Mouse (Mus musculus) urinary bladder, adult 2 months (tissue): Measurements from ENCODE around the gene Gm49398. TPM values are rescaled to one million over a fixed set of nuclear protein-coding genes. Genes with fewer than 3 reads are reported as not detected.
A peak's percentile ranks its signal among the peaks of the same experiment; 100 is the strongest.

ENCODE experiments used
- DNase-seq: peaks from one replicate; pipeline ENCODE4 v3.0.0; 2022; ENCODE audit warnings: low spot score
- polyA plus RNA-seq: library from polyadenylated mRNA; depleted of rRNA; stranded (reverse); fragments of >200 nt; gene quantifications from 2 replicates; pipeline ENCODE4 v1.2.3, GENCODE M21; 2012; rRNA removed

Gene Gm49398
- polyA plus RNA-seq, result not detected in 2 replicates

GRCm38 (mm10) chr13:61288739-61289138 is at the start of gene Gm49398:
TSS of gene Gm49398 (minus strand) at chr13:61288839.
- no peak for DNase-seq

GRCm38 (mm10) chr13:61255258-61255657 is 33.4 kb downstream of the Gm49398 start, which contains the start of gene Cts8:
TSS of gene Cts8 (minus strand) at chr13:61255358.
- DNase-seq, result no peak

GRCm38 (mm10) chr13:61241076-61241947 is 47.3 kb downstream of the Gm49398 start:
- DNase-seq, result peak; percentile 23

- no peak for DNase-seq
Measured at GRCm38 (mm10) chr13:61203310-61203709, 85.3 kb downstream of the Gm49398 start, which contains the start of gene Cts6. TSS of gene Cts6 (minus strand) at chr13:61203410.

Other genes with a start within 250 kb of the Gm49398 start
- not detected in 2 replicates for gene Ctsq, start 248.2 kb downstream of the Gm49398 start, polyA plus RNA-seq
- gene Ctsr, start 124.6 kb downstream of the Gm49398 start, polyA plus RNA-seq, result not detected in 2 replicates
- gene Cts6, start 85.4 kb downstream of the Gm49398 start, polyA plus RNA-seq, result not detected in 2 replicates
- gene Cts8, start 33.5 kb downstream of the Gm49398 start, polyA plus RNA-seq, result not detected in 2 replicates
- gene Cts7, start 69.4 kb upstream of the Gm49398 start, polyA plus RNA-seq, result not detected in 2 replicates